Mouse (Mus musculus) forebrain, embryonic 12.5 days (tissue): ENCODE results near the gene Dpm3. TPM values are rescaled to one million over a fixed set of nuclear protein-coding genes. Genes with fewer than 3 reads are reported as not detected.

ENCODE experiments used
- ATAC-seq: fragments of 200-750 bp; cut with Nextera tagmentation; 2 replicates; pipeline ENCODE4 v1.8.0; 2017; ENCODE audit warnings: moderate TSS enrichment; ENCODE audit not compliant: low FRiP score
- H3K27ac ChIP-seq: fragments of 300-500 bp; sonication (generic); 2 replicates; pipeline ENCODE4 v1.5.1; 2016; ENCODE audit warnings: mild to moderate bottlenecking
- H3K27me3 ChIP-seq: fragments of 300-500 bp; sonication (generic); 2 replicates; pipeline ENCODE4 v1.6.1; 2016; ENCODE audit warnings: mild to moderate bottlenecking
- H3K36me3 ChIP-seq: fragments of 300-500 bp; sonication (generic); replicated peaks from 2 replicates; pipeline ENCODE4 v1.6.1; 2016; ENCODE audit warnings: mild to moderate bottlenecking
- H3K4me1 ChIP-seq: fragments of 300-500 bp; sonication (generic); 2 replicates; pipeline ENCODE4 v1.6.1; 2016
- H3K4me2 ChIP-seq: fragments of 300-500 bp; sonication (generic); 2 replicates; pipeline ENCODE4 v1.6.1; 2016; ENCODE audit warnings: mild to moderate bottlenecking, moderate library complexity
- H3K4me3 ChIP-seq: fragments of 300-500 bp; sonication (generic); replicated peaks from 2 replicates; pipeline ENCODE4 v1.5.1; 2016; ENCODE audit warnings: mild to moderate bottlenecking
- H3K9ac ChIP-seq: fragments of 300-500 bp; sonication (generic); 2 replicates; pipeline ENCODE4 v1.6.1; 2016; ENCODE audit warnings: mild to moderate bottlenecking
- H3K9me3 ChIP-seq: fragments of 300-500 bp; sonication (generic); 2 replicates; pipeline ENCODE4 v1.6.1; 2016
- WGBS: fragments of 180-500 bp; shearing (Covaris S2); methylation state at CpG from one replicate; pipeline ENCODE4 v1.1.7; 2016; 5-methylcytosine and 5-hydroxymethylcytosine counted together
- polyA plus RNA-seq: library from polyadenylated mRNA; unstranded; fragments of >200 nt; fragmentation: Nextera tagmentation; extraction: Ambion mirVana; gene quantifications from 2 replicates; pipeline ENCODE4 v1.2.1, GENCODE M21; 2016

Gene Dpm3
- polyA plus RNA-seq, 1 experiment from 2014 or later = 79.1 TPM

- H3K4me1 ChIP-seq = no peaks in the 10 kb centered on the region
- no peak overlapping the region for H3K27ac ChIP-seq
- no peaks in the 10 kb centered on the region for H3K9me3 ChIP-seq
- H3K36me3 ChIP-seq = no peaks in the 10 kb centered on the region
- no peak overlapping the region for H3K4me3 ChIP-seq
- no peak overlapping the region for H3K4me2 ChIP-seq
- no peak overlapping the region for H3K9ac ChIP-seq
- H3K27me3 ChIP-seq = 0 out of 2 replicates have a peak, but pooled peaks cover 8% of the 10 kb centered on the region
- ATAC-seq = no peak
- 59% methylated on average over 7 of the region's 7 CpGs for WGBS
Measured at GRCm38 (mm10) chr3:89288503-89288928, 29.4 kb downstream of the Dpm3 start.

GRCm38 (mm10) chr3:89291874-89292273, 32.7 kb downstream of the Dpm3 start:
- ATAC-seq = no peak
- Histone ChIP-seq H3K4me1 (no peaks in the 10 kb centered on the region), H3K27ac (no peak overlapping the region), H3K27me3 (0 out of 2 replicates have a peak, but pooled peaks cover 9% of the 10 kb centered on the region), H3K9me3 (no peaks in the 10 kb centered on the region), H3K4me3 (no peak overlapping the region), H3K4me2 (no peak overlapping the region), H3K36me3 (no peaks in the 10 kb centered on the region), H3K9ac (no peak overlapping the region)
- WGBS = 80% methylated on average over 10 of the region's 10 CpGs

GRCm38 (mm10) chr3:89292303-89292702, 33.1 kb downstream of the Dpm3 start:
- H3K36me3 ChIP-seq = no peaks in the 10 kb centered on the region
- WGBS = 77% methylated on average over 5 of the region's 5 CpGs
- no peaks in the 10 kb centered on the region for H3K9me3 ChIP-seq
- no peak overlapping the region for H3K4me2 ChIP-seq
- 0 out of 2 replicates have a peak, but pooled peaks cover 9% of the 10 kb centered on the region for H3K27me3 ChIP-seq
- ATAC-seq = no peak
- H3K27ac ChIP-seq = no peak overlapping the region
- H3K4me3 ChIP-seq = no peak overlapping the region
- no peaks in the 10 kb centered on the region for H3K4me1 ChIP-seq
- no peak overlapping the region for H3K9ac ChIP-seq

- ATAC-seq = no peak
- no peak overlapping the region for H3K4me2 ChIP-seq
- H3K27me3 ChIP-seq = 0 out of 2 replicates have a peak, but pooled peaks cover 11% of the 10 kb centered on the region
- H3K9ac ChIP-seq = no peak overlapping the region
- no peaks in the 10 kb centered on the region for H3K9me3 ChIP-seq
- no peak overlapping the region for H3K4me3 ChIP-seq
- no peak overlapping the region for H3K27ac ChIP-seq
- H3K36me3 ChIP-seq = no peaks in the 10 kb centered on the region
- WGBS = 92% methylated on average over 11 of the region's 11 CpGs
- no peaks in the 10 kb centered on the region for H3K4me1 ChIP-seq
Measured at GRCm38 (mm10) chr3:89293247-89293918, 34.2 kb downstream of the Dpm3 start.

GRCm38 (mm10) chr3:89294195-89294594, 35.0 kb downstream of the Dpm3 start:
- WGBS = 83% methylated on average over 5 of the region's 5 CpGs
- no peak for ATAC-seq
- Histone ChIP-seq H3K4me2 (no peak overlapping the region), H3K36me3 (no peaks in the 10 kb centered on the region), H3K9me3 (no peaks in the 10 kb centered on the region), H3K27me3 (0 out of 2 replicates have a peak, but pooled peaks cover 18% of the 10 kb centered on the region), H3K4me3 (no peak overlapping the region), H3K9ac (no peak overlapping the region), H3K27ac (no peak overlapping the region), H3K4me1 (no peaks in the 10 kb centered on the region)

GRCm38 (mm10) chr3:89295685-89296230, 36.6 kb downstream of the Dpm3 start:
- peaks cover 6% of the 10 kb centered on the region; the same call in 1 of the 2 replicates for H3K4me1 ChIP-seq
- ATAC-seq = no peak
- no peaks in the 10 kb centered on the region for H3K36me3 ChIP-seq
- no peak overlapping the region for H3K9ac ChIP-seq
- no peak overlapping the region for H3K4me3 ChIP-seq
- H3K4me2 ChIP-seq = no peak overlapping the region
- H3K9me3 ChIP-seq = no peaks in the 10 kb centered on the region
- H3K27me3 ChIP-seq = peaks cover 25% of the 10 kb centered on the region; the same call in 1 of the 2 replicates
- H3K27ac ChIP-seq = no peak overlapping the region
- 79% methylated on average over 8 of the region's 8 CpGs for WGBS

GRCm38 (mm10) chr3:89296761-89297396, 37.7 kb downstream of the Dpm3 start:
- peaks cover 6% of the 10 kb centered on the region; the same call in 1 of the 2 replicates for H3K4me1 ChIP-seq
- H3K27me3 ChIP-seq = peaks cover 30% of the 10 kb centered on the region
- no peaks in the 10 kb centered on the region for H3K9me3 ChIP-seq
- H3K27ac ChIP-seq = no peak overlapping the region
- no peak overlapping the region for H3K4me3 ChIP-seq
- 87% methylated on average over 11 of the region's 11 CpGs for WGBS
- no peak overlapping the region for H3K9ac ChIP-seq
- H3K4me2 ChIP-seq = no peak overlapping the region
- ATAC-seq = no peak
- H3K36me3 ChIP-seq = no peaks in the 10 kb centered on the region

- Histone ChIP-seq H3K36me3 (no peaks in the 10 kb centered on the region), H3K27me3 (peaks cover 30% of the 10 kb centered on the region), H3K4me1 (peaks cover 6% of the 10 kb centered on the region; the same call in 1 of the 2 replicates), H3K9ac (no peak overlapping the region), H3K27ac (no peak overlapping the region), H3K4me3 (no peak overlapping the region), H3K4me2 (no peak overlapping the region), H3K9me3 (no peaks in the 10 kb centered on the region)
- no peak for ATAC-seq
- 69% methylated on average over 6 of the region's 6 CpGs for WGBS
Measured at GRCm38 (mm10) chr3:89298908-89299307, 39.8 kb downstream of the Dpm3 start.

- H3K36me3 ChIP-seq = no peaks in the 10 kb centered on the region
- no peak overlapping the region for H3K27ac ChIP-seq
- H3K4me3 ChIP-seq = peak overlapping the region; percentile 19
- no peaks in the 10 kb centered on the region for H3K9me3 ChIP-seq
- H3K4me2 ChIP-seq = peak overlapping the region; percentile 47
- WGBS = 7% methylated on average over 14 of the region's 14 CpGs
- H3K4me1 ChIP-seq = peaks cover 6% of the 10 kb centered on the region; the same call in 1 of the 2 replicates
- peak overlapping the region; percentile 26; the same call in 1 of the 2 replicates for H3K9ac ChIP-seq
- ATAC-seq = no peak
- H3K27me3 ChIP-seq = peaks cover 30% of the 10 kb centered on the region
Measured at GRCm38 (mm10) chr3:89299499-89299898, 40.3 kb downstream of the Dpm3 start.

GRCm38 (mm10) chr3:89300071-89300470, 40.9 kb downstream of the Dpm3 start:
- Histone ChIP-seq H3K9me3 (no peaks in the 10 kb centered on the region), H3K4me1 (peaks cover 6% of the 10 kb centered on the region; the same call in 1 of the 2 replicates), H3K4me2 (no peak overlapping the region; the same call in 1 of the 2 replicates), H3K4me3 (no peak overlapping the region), H3K9ac (peak overlapping the region; percentile 26; the same call in 1 of the 2 replicates), H3K36me3 (no peaks in the 10 kb centered on the region), H3K27ac (no peak overlapping the region), H3K27me3 (peaks cover 30% of the 10 kb centered on the region)
- no peak for ATAC-seq
- 50% methylated on average over 1 of the region's 1 CpGs for WGBS

GRCm38 (mm10) chr3:89300514-89300913, 41.4 kb downstream of the Dpm3 start:
- Histone ChIP-seq H3K4me3 (no peak overlapping the region), H3K27me3 (peaks cover 30% of the 10 kb centered on the region), H3K27ac (no peak overlapping the region), H3K4me2 (no peak overlapping the region), H3K36me3 (no peaks in the 10 kb centered on the region), H3K9ac (no peak overlapping the region), H3K4me1 (peaks cover 6% of the 10 kb centered on the region; the same call in 1 of the 2 replicates), H3K9me3 (no peaks in the 10 kb centered on the region)
- ATAC-seq = no peak
- 64% methylated on average over 2 of the region's 2 CpGs for WGBS

- H3K27ac ChIP-seq = no peak overlapping the region
- WGBS = 62% methylated on average over 6 of the region's 6 CpGs
Measured at GRCm38 (mm10) chr3:89304440-89304839, 45.3 kb downstream of the Dpm3 start.

More at GRCm38 (mm10) chr3:89304440-89304839, 45.3 kb downstream of the Dpm3 start:
- H3K27me3 ChIP-seq = peaks cover 10% of the 10 kb centered on the region
- no peak overlapping the region for H3K4me2 ChIP-seq
- H3K4me1 ChIP-seq = peaks cover 4% of the 10 kb centered on the region; the same call in 1 of the 2 replicates
- no peak for ATAC-seq
- no peaks in the 10 kb centered on the region for H3K9me3 ChIP-seq
- no peak overlapping the region for H3K4me3 ChIP-seq
- H3K36me3 ChIP-seq = no peaks in the 10 kb centered on the region
- no peak overlapping the region for H3K9ac ChIP-seq
